25 mouse cellular contexts compared by ENCODE assay signal in the genomic region with DNA sequence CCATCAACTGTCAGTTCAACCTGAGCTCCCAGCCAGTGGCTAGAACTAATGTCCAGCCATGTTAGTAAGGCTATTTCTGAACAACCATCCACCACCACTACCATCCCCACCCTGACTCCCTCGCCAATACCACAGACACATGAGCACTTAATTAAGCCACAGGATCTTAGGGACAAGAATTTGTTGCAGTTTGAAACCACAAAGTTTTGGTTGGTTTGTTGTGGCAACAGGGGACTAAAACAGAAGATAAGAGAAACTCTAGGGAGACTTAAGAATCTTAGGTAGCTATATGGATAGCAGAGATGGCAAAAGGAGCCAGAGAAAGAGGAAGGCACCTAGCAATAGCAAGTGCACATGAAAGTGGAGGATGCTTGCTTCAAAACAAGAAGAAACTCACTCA. TPM values are rescaled to one million over a fixed set of nuclear protein-coding genes. Genes with fewer than 3 reads are reported as not detected.
DNase-seq lines count a peak whose midpoint lies in the region; ATAC-seq and TF ChIP-seq lines count a peak whose summit lies in the region.
"Had no signal": no experiment of that assay in that cellular context is flagged by ENCODE, and none has a peak within 500 bp of the region (broad histone marks: within the 10 kb centered on the region; RNA-seq: fewer than 3 reads in every experiment).

No protein-coding gene starts in this region.

- H3K36me3 ChIP-seq in kidney, embryonic 15.5 days: no peaks in the 10 kb centered on the region
- H3K36me3 ChIP-seq: forebrain, embryonic 10.5 days; hindbrain, embryonic 10.5 days; limb, embryonic 15.5 days; liver, embryonic 15.5 days; lung, embryonic 15.5 days; midbrain, embryonic 12.5 days; neural tube, embryonic 13.5 days had no signal

- no peak overlapping the region for H3K4me3 ChIP-seq in gastrocnemius, adult 2 months
- no peak overlapping the region for H3K4me3 ChIP-seq in kidney, embryonic 15.5 days (replicated peaks)
- H3K4me3 ChIP-seq: forebrain, embryonic 10.5 days; hindbrain, embryonic 10.5 days; left cerebral cortex, adult 2 months; limb, embryonic 15.5 days; liver, embryonic 15.5 days; lung, embryonic 15.5 days; midbrain, embryonic 12.5 days; neural tube, embryonic 13.5 days had no signal

- H3K9me3 ChIP-seq in kidney, embryonic 15.5 days (replicated peaks): no peaks in the 10 kb centered on the region
- H3K9me3 ChIP-seq: forebrain, embryonic 10.5 days; hindbrain, embryonic 10.5 days; limb, embryonic 15.5 days; liver, embryonic 15.5 days; lung, embryonic 15.5 days; midbrain, embryonic 12.5 days; neural tube, embryonic 13.5 days had no signal

- H3K4me1 ChIP-seq in kidney, embryonic 15.5 days: no peaks in the 10 kb centered on the region
- H3K4me1 ChIP-seq: forebrain, embryonic 10.5 days; hindbrain, embryonic 10.5 days; limb, embryonic 15.5 days; liver, embryonic 15.5 days; lung, embryonic 15.5 days; midbrain, embryonic 12.5 days; neural tube, embryonic 13.5 days had no signal

- peak overlapping the region; percentile 2; the same call in 1 of the 2 replicates for H3K27ac ChIP-seq in gastrocnemius, adult 2 months
- H3K27ac ChIP-seq in kidney, embryonic 15.5 days: no peak overlapping the region
- H3K27ac ChIP-seq: forebrain, embryonic 10.5 days; hindbrain, embryonic 10.5 days; left cerebral cortex, adult 2 months; limb, embryonic 15.5 days; liver, embryonic 15.5 days; lung, embryonic 15.5 days; midbrain, embryonic 12.5 days; neural tube, embryonic 13.5 days had no signal

- no peak for DNase-seq in gastrocnemius, adult 2 months
- no peak for DNase-seq in gastrocnemius, postnatal 4 days (ENCODE audit: low spot score in 2 of 2)
- DNase-seq in heart, adult 9 months (ENCODE audit: low spot score in 2 of 2): no peak
- DNase-seq in frontal cortex, postnatal 25 days (ENCODE audit: low spot score in 2 of 2): no peak
- DNase-seq: adrenal gland, postnatal 25 days; cerebellum, adult 8-10 months; left cerebral cortex, postnatal 4 days; lung, postnatal 4 days; retina, postnatal 1 day; thymus, adult 18-20 months; thymus, postnatal 36 days had no signal

- no peaks in the 10 kb centered on the region for H3K27me3 ChIP-seq in kidney, embryonic 15.5 days
- H3K27me3 ChIP-seq: limb, embryonic 15.5 days; liver, embryonic 15.5 days; lung, embryonic 15.5 days; midbrain, embryonic 12.5 days; neural tube, embryonic 13.5 days had no signal

- intact Hi-C loops in gastrocnemius, adult 2 months (cut with DNase I): no loop called here

- H3K4me2 ChIP-seq in kidney, embryonic 15.5 days: no peak overlapping the region
- H3K4me2 ChIP-seq: heart, embryonic 11.5 days; limb, embryonic 15.5 days; liver, embryonic 15.5 days; lung, embryonic 15.5 days; midbrain, embryonic 12.5 days; neural tube, embryonic 13.5 days had no signal

- TF ChIP-seq CTCF in gastrocnemius, adult 2 months (IDR thresholded peaks at IDR 0.05): no peak

- WGBS in kidney, embryonic 15.5 days: 83% methylated on average over 1 of the region's 1 CpGs

- no peak overlapping the region for H3K9ac ChIP-seq in kidney, embryonic 15.5 days
- H3K9ac ChIP-seq: limb, embryonic 15.5 days; liver, embryonic 15.5 days; lung, embryonic 15.5 days; midbrain, embryonic 12.5 days; neural tube, embryonic 13.5 days had no signal

- peak; percentile 48 to 61; a peak in 3 of 4 replicates for ATAC-seq in hematopoietic stem cell, adult 5-6 weeks (replicated peaks in 1 of 2; ENCODE audit: insufficient read depth in 1 of 2, low FRiP score in 2 of 2, low TSS enrichment in 1 of 2, low read depth in 1 of 2, poor library complexity in 2 of 2, severe bottlenecking in 2 of 2)
- peak; percentile 49 for ATAC-seq in megakaryocyte-erythroid progenitor cell, adult 5-6 weeks (replicated peaks; ENCODE audit: low FRiP score, low TSS enrichment, poor library complexity, severe bottlenecking)
- ATAC-seq in kidney, embryonic 15.5 days (replicated peaks; ENCODE audit: low FRiP score): no peak
- ATAC-seq: hindbrain, embryonic 16.5 days; intestine, postnatal 0 days had no signal

RNA-seq across cellular contexts. Expression of gene Rbpj, which starts 45.2 kb away (rescaled TPM):
- 10 to 100 TPM; 20.9 to 21.7 TPM for total RNA-seq in gastrocnemius, adult 2 months (2021)
- total RNA-seq in gastrocnemius, postnatal 4 days (2021): 10 to 100 TPM; 56.5 to 69.8 TPM
- total RNA-seq in hematopoietic stem cell, adult 5-6 weeks (2017): 37.7 and 51.2 TPM in 2 replicates
- total RNA-seq in megakaryocyte-erythroid progenitor cell, adult 5-6 weeks (2014; fragmentation: Nextera tagmentation): 34.3 and 45.5 TPM in 2 replicates
- 28.6 and 31.1 TPM in 2 replicates for total RNA-seq in megakaryocyte-erythroid progenitor cell, adult 5-6 weeks (2017)
- polyA plus RNA-seq in kidney, embryonic 15.5 days (2015; fragmentation: Nextera tagmentation; extraction: Ambion mirVana): 33.1 and 36.7 TPM in 2 replicates
